Mouse (Mus musculus) gonadal fat pad, adult 2 months (tissue): ENCODE data around the gene A430033K04Rik. TPM values are rescaled to one million over a fixed set of nuclear protein-coding genes. Genes with fewer than 3 reads are reported as not detected.

Experiments
- DNase-seq: peaks from one replicate; pipeline ENCODE4 v3.0.0-alpha.2; 2012; ENCODE audit warnings: low read depth
- polyA plus RNA-seq: library from polyadenylated mRNA; depleted of rRNA; stranded (reverse); fragments of >200 nt; gene quantifications from 2 replicates; pipeline ENCODE4 v1.2.3, GENCODE M21; 2012; rRNA removed

The A430033K04Rik gene
- 3.1 and 3.6 TPM in 2 replicates for polyA plus RNA-seq

DNA sequence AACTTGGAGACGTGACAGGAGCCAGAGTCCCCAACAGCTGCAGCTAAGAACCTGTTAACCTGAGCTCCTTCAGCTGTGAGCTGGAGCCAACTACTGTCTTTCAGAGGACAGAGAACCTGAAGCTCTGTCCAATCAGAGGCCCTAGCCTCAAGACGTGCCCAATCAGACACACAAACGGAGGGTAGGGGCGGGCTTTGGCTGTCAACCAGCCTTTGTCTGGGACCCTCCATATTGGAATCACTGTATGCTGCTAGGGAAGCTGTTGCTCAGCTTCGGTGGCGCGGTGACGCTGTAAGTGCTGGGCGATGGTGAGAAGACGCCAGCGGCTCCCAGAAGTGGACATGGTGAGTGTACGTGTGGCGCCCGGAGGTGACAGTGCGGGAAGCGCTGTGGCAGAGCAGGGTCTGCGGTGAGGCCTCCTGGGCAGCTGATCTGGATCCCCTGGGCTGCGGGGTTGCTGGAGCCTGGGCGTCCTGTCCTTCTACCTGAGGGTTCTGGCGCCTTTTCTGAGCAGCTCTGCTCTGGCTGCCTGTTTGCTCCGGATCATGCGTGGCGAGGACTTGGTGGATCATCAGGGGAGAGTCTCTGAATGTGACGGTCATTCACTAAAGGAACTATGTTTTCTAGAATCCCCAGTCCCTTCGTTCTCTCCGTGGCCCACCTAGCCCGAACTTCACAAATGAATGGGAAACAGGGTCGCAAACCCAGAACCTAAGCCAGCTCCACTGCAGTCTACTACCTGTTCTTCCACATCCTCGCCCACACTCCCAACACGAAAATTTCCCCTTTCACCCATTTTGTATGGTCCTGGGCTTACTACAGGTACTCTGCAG lies at the start of gene A430033K04Rik:
TSS of gene A430033K04Rik (plus strand) at position 215 of the 833 bp plus-strand sequence.
- peak; percentile 84 for DNase-seq

DNA sequence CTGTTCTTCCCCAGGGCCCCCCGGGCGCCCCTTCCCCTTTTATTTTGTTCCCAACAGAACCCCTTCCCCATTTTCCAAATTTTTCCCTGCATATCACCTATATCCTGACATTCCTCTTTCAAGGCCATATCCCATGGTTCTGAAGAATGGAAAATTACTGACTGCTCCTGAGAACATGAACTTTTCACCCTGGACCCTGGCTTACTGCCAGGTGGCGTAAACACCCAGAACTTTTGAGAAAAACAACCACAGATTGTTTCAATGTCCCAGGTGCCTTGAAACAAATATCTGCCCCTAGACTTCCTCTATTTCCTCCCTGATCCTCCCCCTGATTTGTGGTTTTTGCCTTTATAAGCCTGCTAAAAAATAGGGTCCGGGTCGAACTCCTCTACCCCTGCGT lies 35.3 kb upstream of the A430033K04Rik start:
- no peak for DNase-seq

- DNase-seq = no peak
Measured at GRCm38 (mm10) chr5:138618353-138618752, 4.3 kb upstream of the A430033K04Rik start.

GRCm38 (mm10) chr5:138619211-138620128 lies 3.2 kb upstream of the A430033K04Rik start, which contains the start of gene Zfp68:
Gene Zfp68 (minus strand): TSS chr5:138619761.
- peak; percentile 77 for DNase-seq

DNA sequence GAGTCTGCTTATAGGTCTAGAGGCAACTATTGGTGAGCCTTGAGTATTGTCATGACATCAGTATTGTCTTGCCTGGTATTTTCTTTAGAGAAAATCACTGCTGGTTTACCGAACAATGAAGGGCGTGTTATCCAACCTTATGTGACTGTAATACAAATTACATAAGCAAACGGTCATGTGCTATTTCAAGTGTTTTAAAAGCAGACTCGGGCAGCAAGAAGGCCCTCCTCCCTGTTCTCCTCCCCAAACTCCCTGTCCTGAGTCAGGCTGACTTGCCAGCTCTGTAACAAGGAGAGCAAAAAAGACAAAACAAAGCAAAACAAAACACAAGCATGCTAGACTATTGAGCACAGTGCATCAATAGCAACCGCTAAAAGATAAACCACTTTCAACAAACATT lies 1.8 kb upstream of the A430033K04Rik start:
- no peak for DNase-seq

GRCm38 (mm10) chr5:138623478-138623875 lies 818 bp downstream of the A430033K04Rik start:
- DNase-seq = no peak

- no peak for DNase-seq
Measured at GRCm38 (mm10) chr5:138636486-138636885, 13.8 kb downstream of the A430033K04Rik start.

GRCm38 (mm10) chr5:138641081-138641480 lies 18.4 kb downstream of the A430033K04Rik start:
- no peak for DNase-seq

DNA sequence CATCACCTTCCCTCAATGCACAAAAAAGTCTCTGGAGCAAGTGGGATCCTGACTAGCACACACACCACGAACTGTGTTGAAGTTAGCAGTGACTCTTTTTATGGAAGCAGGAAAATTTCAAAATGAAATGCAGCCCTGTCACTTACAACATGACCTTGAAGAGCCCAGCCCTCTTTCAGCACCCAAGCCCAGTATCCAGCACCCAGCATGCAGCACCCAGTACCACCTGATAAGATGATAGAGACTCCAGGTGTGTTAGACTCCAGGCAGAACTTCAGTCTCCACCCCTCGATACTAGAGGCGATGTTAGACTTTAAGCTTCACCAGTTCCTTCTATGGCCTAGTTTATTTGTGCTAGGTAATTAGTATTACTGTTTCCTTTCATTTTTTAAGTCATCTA lies 19.1 kb downstream of the A430033K04Rik start:
- no peak for DNase-seq

- DNase-seq = no peak
Measured at GRCm38 (mm10) chr5:138652911-138653310, 30.3 kb downstream of the A430033K04Rik start.

GRCm38 (mm10) chr5:138656477-138657156 lies 34.0 kb downstream of the A430033K04Rik start:
- no peak for DNase-seq

- no peak for DNase-seq
Measured at GRCm38 (mm10) chr5:138657407-138657806, 34.7 kb downstream of the A430033K04Rik start.

DNA sequence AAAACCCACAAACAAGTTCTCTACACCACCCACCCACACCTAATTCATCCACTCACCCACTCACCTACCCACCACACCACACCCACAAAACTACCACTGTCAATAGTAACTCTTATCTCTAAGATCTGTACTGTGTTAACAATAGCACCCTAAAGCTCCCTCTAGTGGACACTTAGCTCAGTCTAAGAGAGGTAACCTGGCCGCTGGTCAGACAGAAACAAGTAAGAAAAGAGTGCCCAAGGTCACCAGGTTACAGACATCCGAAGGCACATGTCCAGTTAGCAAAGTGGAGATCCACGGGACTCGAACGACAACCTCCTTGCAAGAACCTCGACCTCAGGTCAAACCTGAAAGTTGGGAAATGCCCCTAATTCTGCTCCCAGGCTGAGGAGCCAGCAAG lies 35.2 kb downstream of the A430033K04Rik start:
- DNase-seq = peak; percentile 14

DNA sequence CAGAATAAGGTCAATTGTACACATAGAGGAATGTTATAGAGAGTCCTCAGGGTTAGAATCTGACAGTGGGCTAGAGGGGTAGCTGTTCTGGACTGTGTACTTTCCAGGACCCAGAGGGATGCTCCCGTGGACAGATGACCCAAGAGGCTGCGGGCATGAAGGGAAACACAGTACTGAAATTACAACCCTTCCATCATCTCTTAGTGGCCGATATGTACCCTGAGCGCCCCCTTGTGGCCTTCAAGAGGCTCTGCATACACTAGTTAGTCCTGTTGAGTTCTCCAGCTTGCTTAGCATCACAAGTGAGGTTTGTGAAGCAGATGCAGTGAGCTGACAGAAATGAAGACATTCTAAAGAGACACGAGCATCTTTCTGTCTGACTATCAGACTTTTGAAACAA lies 36.3 kb downstream of the A430033K04Rik start:
- no peak for DNase-seq

GRCm38 (mm10) chr5:138683023-138683766 lies 60.5 kb downstream of the A430033K04Rik start:
- no peak for DNase-seq

GRCm38 (mm10) chr5:138683821-138684220 lies 61.2 kb downstream of the A430033K04Rik start:
- DNase-seq = no peak

- DNase-seq = no peak
Measured at GRCm38 (mm10) chr5:138687453-138687852, 64.8 kb downstream of the A430033K04Rik start.

- no peak for DNase-seq
Measured at GRCm38 (mm10) chr5:138689254-138689653, 66.6 kb downstream of the A430033K04Rik start.

DNA sequence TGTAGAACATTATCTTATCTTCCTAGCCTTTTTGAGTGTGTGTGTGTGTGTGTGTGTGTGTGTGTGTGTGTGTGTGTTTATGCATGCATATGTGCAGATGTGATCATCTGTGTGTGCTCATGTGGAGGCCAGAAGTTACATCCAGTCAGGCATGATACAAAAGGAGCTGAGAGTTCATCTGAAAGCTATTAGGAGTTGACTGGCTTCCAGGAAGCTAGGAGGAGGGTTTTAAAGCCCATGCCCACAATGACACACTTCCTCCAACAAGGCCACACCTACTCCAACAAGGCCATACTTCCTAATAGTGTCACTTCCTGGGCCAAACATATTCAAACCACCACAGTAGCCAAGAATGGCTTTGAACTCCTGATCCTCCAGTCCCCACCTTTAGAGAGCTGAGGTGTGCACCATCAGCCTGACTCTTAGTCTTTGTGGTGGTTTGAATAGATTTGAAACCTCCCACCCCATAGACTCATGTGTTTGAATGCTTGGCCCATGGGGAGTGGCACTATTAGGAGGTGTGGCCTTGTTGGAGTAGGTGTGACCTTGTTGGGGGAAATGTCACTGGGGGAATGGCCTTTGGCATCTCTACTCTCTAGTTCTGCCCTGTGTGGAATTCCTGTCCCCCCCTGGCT lies 70.4 kb downstream of the A430033K04Rik start:
- DNase-seq = no peak

DNA sequence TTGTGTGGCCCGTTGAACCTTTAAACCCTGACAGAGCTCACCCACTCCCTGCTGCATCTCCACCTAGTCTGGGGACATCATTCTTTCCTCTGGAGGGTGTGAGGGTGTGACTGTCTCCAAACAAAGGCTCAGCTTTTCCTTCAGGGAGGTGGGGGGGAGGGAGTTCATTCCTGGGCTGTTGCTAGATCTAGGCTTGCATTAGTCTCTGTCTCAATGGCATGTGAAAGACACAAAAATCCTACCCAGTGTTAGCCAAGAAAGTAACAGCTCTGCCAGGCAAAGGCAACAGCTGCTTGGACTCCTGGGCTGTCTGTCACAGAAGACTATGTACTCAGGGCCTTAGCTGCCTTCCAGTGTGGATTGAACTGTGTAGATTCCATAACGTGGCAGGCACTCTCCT lies 71.4 kb downstream of the A430033K04Rik start:
- DNase-seq = no peak
